Mouse (Mus musculus) adrenal gland, adult 8-10 months (tissue): ENCODE measurements at regions not wholly inside any gene's neighbourhood (a gene's known extent, or its start where the extent isn't known, plus 50 kb on each side); places are given as distances from the start of the nearest gene placed in this dataset.

Source experiments
- DNase-seq: peaks from one replicate; pipeline ENCODE4 v3.0.0; 2022

- DNase-seq: no peak
Observed at GRCm38 (mm10) chr6:91619735-91620732, 63.8 kb upstream of the Slc6a6 start.

- no peak for DNase-seq
Observed at GRCm38 (mm10) chr6:91621437-91621836, 62.4 kb upstream of the Slc6a6 start.

DNA sequence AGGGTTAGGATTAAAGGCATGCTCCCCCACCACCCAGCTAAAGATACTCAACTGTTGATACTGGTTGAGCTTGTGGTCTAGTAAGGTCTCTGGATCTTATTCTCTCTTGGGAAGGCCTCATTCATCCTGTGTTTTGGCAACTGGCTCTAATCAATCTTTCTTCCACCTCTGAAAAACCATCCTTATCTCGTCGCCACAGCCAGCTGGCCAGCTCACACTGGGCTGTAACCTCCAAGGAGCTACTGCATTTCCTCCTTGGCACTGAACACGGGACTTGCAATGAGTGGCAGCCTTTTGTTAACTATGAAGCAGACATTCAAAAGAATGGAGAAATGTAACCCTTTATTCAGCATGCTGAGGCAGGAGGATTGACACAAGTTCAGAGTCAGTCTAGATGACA, 61.4 kb upstream of the Slc6a6 start:
- DNase-seq: no peak

DNA sequence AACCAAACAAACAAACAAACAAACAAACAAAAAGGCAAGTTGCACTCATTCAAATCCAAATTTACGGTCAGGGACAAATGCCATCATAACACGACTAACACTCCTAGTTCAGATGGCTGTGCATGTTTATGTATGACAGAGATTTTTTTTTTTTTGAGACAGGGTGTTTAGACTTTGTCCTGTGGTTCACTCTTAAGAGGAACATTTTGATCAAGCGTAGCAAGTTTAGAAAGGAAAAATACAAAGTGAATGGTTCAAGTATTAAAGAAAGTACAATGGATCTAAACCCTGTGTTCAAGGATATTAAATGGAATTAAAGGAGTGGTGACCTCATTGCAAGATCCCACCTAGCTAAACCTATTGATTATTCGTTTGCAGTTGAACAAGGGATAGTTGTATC, 60.2 kb upstream of the Slc6a6 start:
- no peak for DNase-seq

GRCm38 (mm10) chr6:91629230-91629629, 54.6 kb upstream of the Slc6a6 start:
- DNase-seq: no peak

DNA sequence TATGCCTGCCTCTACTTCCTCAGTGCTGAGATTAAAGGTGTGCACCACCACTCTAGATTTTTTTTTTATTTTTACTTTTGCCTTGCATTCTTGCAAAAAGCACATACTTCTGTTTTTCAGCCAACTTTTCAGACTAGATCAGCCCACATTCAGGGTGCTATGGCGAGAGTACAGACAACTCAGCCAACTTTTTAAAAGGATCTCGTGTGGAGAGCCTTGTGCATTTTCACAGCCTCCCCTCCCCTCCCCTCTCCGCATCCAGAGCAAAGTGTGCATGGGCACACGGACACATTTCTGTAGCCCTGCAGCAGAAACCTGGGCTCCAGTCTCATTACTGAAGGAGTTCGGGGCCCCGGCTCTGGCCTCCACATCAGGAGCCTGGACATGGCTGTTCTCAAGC, 52.6 kb upstream of the Slc6a6 start:
- no peak for DNase-seq
